Mouse (Mus musculus) adrenal gland, adult 10 weeks (tissue): ENCODE results near the gene B3galnt1. TPM values are rescaled to one million over a fixed set of nuclear protein-coding genes. Genes with fewer than 3 reads are reported as not detected.

Experiments
- polyA plus RNA-seq: library from polyadenylated mRNA; stranded (reverse); fragments of 350-450 nt; fragmentation: Illumina TruSeq; extraction: RNeasy Lipid Tissue Mini Kit (QIAGEN cat#74804); gene quantifications from one replicate; pipeline ENCODE4 v1.2.3, GENCODE M21; 2014; ENCODE audit warnings: low read depth, low replicate concordance

The B3galnt1 gene
- polyA plus RNA-seq, result 33.5 TPM

DNA sequence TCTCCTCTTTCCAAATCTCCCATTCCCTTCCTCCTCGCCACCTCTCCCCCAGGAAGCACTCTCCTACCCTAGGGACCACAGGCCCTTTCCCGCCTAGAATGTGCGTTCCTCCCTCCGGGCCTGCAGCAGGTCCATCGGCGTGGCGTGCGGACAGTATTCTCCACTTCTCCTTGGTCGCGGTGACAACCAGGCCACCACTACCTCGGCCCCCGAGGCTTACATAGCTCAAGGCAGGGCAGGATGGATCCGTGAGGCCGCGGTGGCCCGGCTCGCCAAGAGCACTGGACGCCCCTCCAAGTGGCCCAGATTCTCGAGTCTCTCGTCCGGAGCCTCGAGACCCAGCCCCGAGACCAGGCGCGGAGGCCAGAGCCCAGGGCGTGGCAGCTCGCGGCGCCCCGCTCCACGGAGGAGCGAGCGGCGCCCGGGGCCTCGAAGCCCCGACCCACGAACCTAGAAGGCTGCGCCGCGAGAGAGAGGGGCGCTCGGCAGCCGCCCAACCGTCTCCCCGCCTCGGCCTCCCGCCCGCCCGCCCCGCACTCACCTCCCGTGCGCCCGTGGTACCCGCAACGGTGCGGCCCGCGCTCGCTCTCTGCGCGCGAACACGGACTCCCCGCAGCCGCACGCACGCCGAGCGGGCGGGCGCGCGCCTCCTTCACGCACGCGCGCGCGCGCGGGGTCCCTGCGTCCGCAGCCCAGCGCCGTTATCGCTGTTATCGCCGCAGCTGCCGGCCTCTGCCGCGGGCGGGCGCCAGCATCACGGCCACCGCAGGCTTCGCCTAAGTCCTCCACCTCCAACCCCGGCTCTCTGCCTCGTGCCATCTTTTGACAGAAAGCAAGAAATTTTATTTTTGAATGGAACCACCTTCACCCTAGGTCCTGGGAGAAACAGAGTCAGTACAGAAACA lies at the start of gene B3galnt1:
TSS of gene B3galnt1 (minus strand) at position 700 of the 905 bp plus-strand sequence.

Other genes with a start within 250 kb of the B3galnt1 start
- 249 TPM for gene Nmd3, start 123.0 kb upstream of the B3galnt1 start, polyA plus RNA-seq